Mouse (Mus musculus): Measurements from ENCODE around the gene Pdf. TPM values are rescaled to one million over a fixed set of nuclear protein-coding genes. Genes with fewer than 3 reads are reported as not detected.

The Pdf gene
- total RNA-seq, 1 experiment: 16.1 TPM

DNA sequence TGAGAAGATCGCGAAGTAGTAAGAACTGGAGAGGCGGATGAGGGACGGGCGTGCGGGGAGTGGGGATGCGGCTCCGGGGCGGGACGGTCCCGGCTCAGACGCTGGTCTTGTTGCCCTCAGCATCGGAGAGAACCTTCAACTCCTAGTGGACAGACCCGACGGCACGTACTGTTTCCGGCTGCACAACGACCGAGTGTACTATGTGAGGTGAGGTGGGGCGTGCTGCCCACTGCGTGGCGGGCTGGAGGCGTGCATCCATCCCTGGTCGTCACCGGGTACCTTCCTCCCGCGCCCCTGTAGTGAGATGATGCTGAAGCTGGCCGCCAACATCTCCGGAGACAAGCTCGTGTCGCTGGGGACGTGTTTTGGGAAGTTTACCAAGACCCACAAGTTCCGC, 8.6 kb upstream of the Pdf start:
- peak overlapping the region; percentile 86 to 91 for H3K4me3 ChIP-seq (ENCODE audit: insufficient read depth in 1 of 2, low read depth in 1 of 2, low read length in 2 of 2, poor library complexity in 1 of 2, severe bottlenecking in 1 of 2)
- H3K27ac ChIP-seq (ENCODE audit: insufficient read depth, low read depth, low read length, poor library complexity, severe bottlenecking): peak overlapping the region; percentile 51
- H3K4me1 ChIP-seq (ENCODE audit: control insufficient read depth in 2 of 2, insufficient read depth in 2 of 2, low read length in 2 of 2, poor library complexity in 1 of 2): peaks cover 2 to 7% of the 10 kb centered on the region in 2 experiments; a peak in 3 of 4 replicates
- TF ChIP-seq HCFC1 (IDR thresholded peaks at IDR 0.05; ENCODE audit: borderline replicate concordance, insufficient read depth, low read length) (no peak; the same call in 1 of the 2 replicates), MAFK (IDR thresholded peaks at IDR 0.05; ENCODE audit: insufficient read depth, low read depth, low read length) (no peak), ZNF384 (IDR thresholded peaks at IDR 0.05; ENCODE audit: low read depth, low read length) (no peak), ZC3H11A (IDR thresholded peaks at IDR 0.05; ENCODE audit: borderline replicate concordance, low read depth, low read length) (no peak), CHD2 (IDR thresholded peaks at IDR 0.05; ENCODE audit: low read depth, low read length) (no peak)
- peaks cover 27% of the 10 kb centered on the region for H3K36me3 ChIP-seq (ENCODE audit: control insufficient read depth, insufficient read depth, low read length, poor library complexity, severe bottlenecking)
- in situ Hi-C loops (cut with MboI; ENCODE audit: low sequenced_read_pairs in 2 of 2, unreplicated experiment in 2 of 2): no loop called here
- no peak for DNase-seq (ENCODE audit: low read depth, low spot score)
- peak overlapping the region; percentile 91 for H3K9ac ChIP-seq (ENCODE audit: insufficient read depth, low read depth, low read length, poor library complexity, severe bottlenecking)
- no peaks in the 10 kb centered on the region for H3K9me3 ChIP-seq (ENCODE audit: control insufficient read depth, insufficient read depth, low read depth, low read length)

GRCm38 (mm10) chr8:107056076-107056972, 7.9 kb upstream of the Pdf start, which contains the start of the genes Cog8 and Nip7:
Cog8 (minus strand) TSS chr8:107056689.
Nip7 (plus strand) TSS chr8:107056877.
- TF ChIP-seq CHD2 (IDR thresholded peaks at IDR 0.05; ENCODE audit: low read depth, low read length) (no peak; the same call in 1 of the 2 replicates), HCFC1 (IDR thresholded peaks at IDR 0.05; ENCODE audit: borderline replicate concordance, insufficient read depth, low read length) (peak; percentile 72)
- Histone ChIP-seq H3K9ac (ENCODE audit: insufficient read depth, low read depth, low read length, poor library complexity, severe bottlenecking) (peak within 1 kb of the TSS; percentile 95), H3K36me3 (ENCODE audit: control insufficient read depth, insufficient read depth, low read length, poor library complexity, severe bottlenecking) (peaks cover 29% of the 10 kb centered on the region), H3K9me3 (ENCODE audit: control insufficient read depth, insufficient read depth, low read depth, low read length) (no peaks in the 10 kb centered on the region), H3K27ac (ENCODE audit: insufficient read depth, low read depth, low read length, poor library complexity, severe bottlenecking) (peak within 1 kb of the TSS; percentile 63), H3K4me1 (ENCODE audit: control insufficient read depth in 2 of 2, insufficient read depth in 2 of 2, low read length in 2 of 2, poor library complexity in 1 of 2) (peaks cover 2 to 7% of the 10 kb centered on the region in 2 experiments; a peak in 3 of 4 replicates), H3K4me3 (ENCODE audit: insufficient read depth in 1 of 2, low read depth in 1 of 2, low read length in 2 of 2, poor library complexity in 1 of 2, severe bottlenecking in 1 of 2) (peak within 1 kb of the TSS; percentile 86 to 91)
- peak; percentile 97 for DNase-seq (ENCODE audit: low read depth, low spot score)
- in situ Hi-C loops (cut with MboI; ENCODE audit: low sequenced_read_pairs in 2 of 2, unreplicated experiment in 2 of 2): no loop called here

DNA sequence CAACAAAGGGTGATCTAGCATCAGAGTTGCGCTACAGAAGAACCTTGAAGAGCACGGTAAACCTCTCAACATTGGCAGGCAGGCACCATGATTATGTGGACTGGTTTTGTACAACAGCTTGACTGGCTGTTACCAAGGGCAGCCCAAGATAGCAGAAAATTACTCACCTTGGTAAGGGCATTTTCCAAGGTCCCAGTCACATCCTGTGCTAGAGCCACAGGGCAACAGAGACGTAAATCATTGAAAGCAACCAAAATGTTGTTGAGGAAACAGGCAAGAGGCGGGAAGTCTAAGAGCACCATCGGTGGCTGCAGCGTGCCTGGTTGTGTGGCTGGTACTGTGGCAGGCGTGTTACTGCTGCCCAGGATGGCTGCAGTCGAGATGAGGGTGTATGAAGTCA, 3.6 kb upstream of the Pdf start:
- Histone ChIP-seq H3K4me3 (ENCODE audit: insufficient read depth in 1 of 2, low read depth in 1 of 2, low read length in 2 of 2, poor library complexity in 1 of 2, severe bottlenecking in 1 of 2) (no peak overlapping the region), H3K36me3 (ENCODE audit: control insufficient read depth, insufficient read depth, low read length, poor library complexity, severe bottlenecking) (peaks cover 22% of the 10 kb centered on the region)
- TF ChIP-seq MAFK (IDR thresholded peaks at IDR 0.05; ENCODE audit: insufficient read depth, low read depth, low read length) (no peak), ZNF384 (IDR thresholded peaks at IDR 0.05; ENCODE audit: low read depth, low read length) (no peak), CHD2 (IDR thresholded peaks at IDR 0.05; ENCODE audit: low read depth, low read length) (no peak), ZC3H11A (IDR thresholded peaks at IDR 0.05; ENCODE audit: borderline replicate concordance, low read depth, low read length) (no peak), HCFC1 (IDR thresholded peaks at IDR 0.05; ENCODE audit: borderline replicate concordance, insufficient read depth, low read length) (no peak)

GRCm38 (mm10) chr8:107049480-107049879, 1.1 kb upstream of the Pdf start:
- TF ChIP-seq MAFK (IDR thresholded peaks at IDR 0.05; ENCODE audit: insufficient read depth, low read depth, low read length) (no peak), CHD2 (IDR thresholded peaks at IDR 0.05; ENCODE audit: low read depth, low read length) (no peak), ZNF384 (IDR thresholded peaks at IDR 0.05; ENCODE audit: low read depth, low read length) (no peak), HCFC1 (IDR thresholded peaks at IDR 0.05; ENCODE audit: borderline replicate concordance, insufficient read depth, low read length) (no peak), ZC3H11A (IDR thresholded peaks at IDR 0.05; ENCODE audit: borderline replicate concordance, low read depth, low read length) (no peak)
- peaks cover 37% of the 10 kb centered on the region for H3K36me3 ChIP-seq (ENCODE audit: control insufficient read depth, insufficient read depth, low read length, poor library complexity, severe bottlenecking)
- H3K4me3 ChIP-seq (ENCODE audit: insufficient read depth in 1 of 2, low read depth in 1 of 2, low read length in 2 of 2, poor library complexity in 1 of 2, severe bottlenecking in 1 of 2): peak overlapping the region; percentile 79 to 87; a peak in 1 of 4 replicates
- peak overlapping the region; percentile 26; the same call in 1 of the 2 replicates for H3K9ac ChIP-seq (ENCODE audit: insufficient read depth, low read depth, low read length, poor library complexity, severe bottlenecking)
- H3K4me1 ChIP-seq (ENCODE audit: control insufficient read depth in 2 of 2, insufficient read depth in 2 of 2, low read length in 2 of 2, poor library complexity in 1 of 2): no peaks in the 10 kb centered on the region; a peak in 1 of 4 replicates
- H3K27ac ChIP-seq (ENCODE audit: insufficient read depth, low read depth, low read length, poor library complexity, severe bottlenecking): no peak overlapping the region
- no peaks in the 10 kb centered on the region for H3K9me3 ChIP-seq (ENCODE audit: control insufficient read depth, insufficient read depth, low read depth, low read length)
- in situ Hi-C loops (cut with MboI; ENCODE audit: low sequenced_read_pairs in 2 of 2, unreplicated experiment in 2 of 2): no loop called here
- DNase-seq (ENCODE audit: low read depth, low spot score): no peak

More for the DNA sequence above, 3.6 kb upstream of the Pdf start:
- Histone ChIP-seq H3K9me3 (ENCODE audit: control insufficient read depth, insufficient read depth, low read depth, low read length) (no peaks in the 10 kb centered on the region), H3K9ac (ENCODE audit: insufficient read depth, low read depth, low read length, poor library complexity, severe bottlenecking) (0 out of 2 replicates have a peak overlapping the region, but pooled peaks have one; percentile 2), H3K4me1 (ENCODE audit: control insufficient read depth in 2 of 2, insufficient read depth in 2 of 2, low read length in 2 of 2, poor library complexity in 1 of 2) (peaks cover 0 to 7% of the 10 kb centered on the region in 2 experiments; a peak in 3 of 4 replicates), H3K27ac (ENCODE audit: insufficient read depth, low read depth, low read length, poor library complexity, severe bottlenecking) (no peak overlapping the region)
- no peak for DNase-seq (ENCODE audit: low read depth, low spot score)
- in situ Hi-C loops (cut with MboI; ENCODE audit: low sequenced_read_pairs in 2 of 2, unreplicated experiment in 2 of 2): no loop called here

Measured in ES-E14 (cell line).